Mouse (Mus musculus) bone marrow, adult 2 months (tissue): ENCODE data around the gene Emc4.

Source experiments
- CTCF ChIP-seq: fragments of 200-500 bp; IDR thresholded peaks from 2 replicates; pipeline ENCODE4 v1.5.1; 2011; ENCODE audit warnings: low read length, control low read depth; ENCODE audit not compliant: control insufficient read depth, insufficient read depth
- POLR2A ChIP-seq: fragments of 200-500 bp; IDR thresholded peaks from 2 replicates; pipeline ENCODE4 v1.6.1; 2011; ENCODE audit warnings: low read depth, mild to moderate bottlenecking, control low read depth, low read length, borderline replicate concordance; ENCODE audit not compliant: control insufficient read depth

DNA sequence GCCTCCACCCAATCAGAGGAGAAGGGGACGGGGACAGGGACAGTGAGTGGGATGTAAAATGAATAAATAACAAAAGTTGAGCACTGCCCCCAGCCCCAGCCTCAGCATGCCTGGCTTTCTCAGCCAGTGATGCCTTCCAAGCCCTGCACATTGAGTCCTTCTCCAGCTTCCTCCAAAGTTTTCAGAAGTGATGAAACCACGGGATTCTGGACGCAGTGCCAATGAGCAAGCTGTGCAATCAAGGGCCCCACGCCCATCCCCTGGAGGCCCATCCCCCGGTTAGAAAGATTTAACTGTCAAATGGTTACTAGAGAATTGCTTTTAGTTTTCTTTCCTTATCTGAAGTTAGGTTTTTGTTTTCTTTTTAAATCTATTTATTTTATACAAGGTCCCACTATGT is 2.1 kb upstream of the Emc4 start:
- no peak for TF ChIP-seq CTCF
- no peak for TF ChIP-seq POLR2A
